Mouse (Mus musculus) liver, adult 2 months (tissue): Measurements from ENCODE around the gene Etv1. TPM values are rescaled to one million over a fixed set of nuclear protein-coding genes. Genes with fewer than 3 reads are reported as not detected.
A peak's percentile ranks its signal among the peaks of the same experiment; 100 is the strongest.

Experiments used
- DNase-seq: peaks from one replicate; pipeline ENCODE4 v3.0.0-alpha.2; 2011; ENCODE audit warnings: low read depth, low spot score; ENCODE audit errors: extremely low read depth
- H3K27ac ChIP-seq: fragments of 200-500 bp; replicated peaks from 2 replicates; pipeline ENCODE4 v1.5.1; 2012; ENCODE audit warnings: low read depth, mild to moderate bottlenecking, control low read depth, inconsistent platforms, low read length; ENCODE audit not compliant: insufficient read depth
- H3K27me3 ChIP-seq: fragments of 200-500 bp; 2 replicates; pipeline ENCODE4 v1.6.1; 2012; ENCODE audit warnings: mild to moderate bottlenecking, moderate library complexity, low read length, inconsistent platforms; ENCODE audit not compliant: control insufficient read depth, insufficient read depth
- H3K36me3 ChIP-seq: fragments of 200-500 bp; 2 replicates; pipeline ENCODE4 v1.6.1; 2012; ENCODE audit warnings: low read length, inconsistent platforms; ENCODE audit not compliant: control insufficient read depth, insufficient read depth
- H3K4me1 ChIP-seq: fragments of 200-500 bp; 2 replicates; pipeline ENCODE4 v1.6.1; 2011; ENCODE audit warnings: low read length; ENCODE audit not compliant: control insufficient read depth, insufficient read depth
- H3K4me3 ChIP-seq: fragments of 200-500 bp; 2 replicates; pipeline ENCODE4 v1.5.1; 2011; ENCODE audit warnings: low read depth, mild to moderate bottlenecking, control low read depth, low read length, moderate library complexity; ENCODE audit not compliant: insufficient read depth
- H3K79me2 ChIP-seq: fragments of 200-500 bp; 2 replicates; pipeline ENCODE4 v1.6.1; 2012; ENCODE audit warnings: inconsistent platforms, mild to moderate bottlenecking, low read length, moderate library complexity; ENCODE audit not compliant: control insufficient read depth, insufficient read depth
- H3K9ac ChIP-seq: fragments of 200-500 bp; 2 replicates; pipeline ENCODE4 v1.6.1; 2012; ENCODE audit warnings: low read depth, mild to moderate bottlenecking, control low read depth, inconsistent platforms, low read length
- CTCF ChIP-seq: fragments of 200-500 bp; IDR thresholded peaks from 2 replicates; pipeline ENCODE4 v1.5.1; 2011; ENCODE audit warnings: low read depth, low read length, control low read depth
- POLR2A ChIP-seq: fragments of 200-500 bp; IDR thresholded peaks from 2 replicates; pipeline ENCODE4 v1.6.1; 2011; ENCODE audit warnings: low read length, control low read depth; ENCODE audit not compliant: insufficient read depth; ENCODE audit errors: extremely low read depth
- WGBS: fragments of 180-500 bp; shearing (Covaris S2); methylation state at CpG from one replicate; pipeline ENCODE4 v1.1.7; 2018; 5-methylcytosine and 5-hydroxymethylcytosine counted together
- polyA plus RNA-seq: library from polyadenylated mRNA; depleted of rRNA; stranded (reverse); fragments of >200 nt; gene quantifications from 2 replicates; pipeline ENCODE4 v1.2.3, GENCODE M21; 2012
- total RNA-seq: library from RNA; depleted of rRNA; stranded (reverse); fragments of >200 nt; gene quantifications from 2 replicates; pipeline ENCODE4 v1.2.3, GENCODE M21; 2014

Etv1 gene
- total and polyA plus RNA-seq, 2 experiments, result 0.23 to 0.83 TPM

DNA sequence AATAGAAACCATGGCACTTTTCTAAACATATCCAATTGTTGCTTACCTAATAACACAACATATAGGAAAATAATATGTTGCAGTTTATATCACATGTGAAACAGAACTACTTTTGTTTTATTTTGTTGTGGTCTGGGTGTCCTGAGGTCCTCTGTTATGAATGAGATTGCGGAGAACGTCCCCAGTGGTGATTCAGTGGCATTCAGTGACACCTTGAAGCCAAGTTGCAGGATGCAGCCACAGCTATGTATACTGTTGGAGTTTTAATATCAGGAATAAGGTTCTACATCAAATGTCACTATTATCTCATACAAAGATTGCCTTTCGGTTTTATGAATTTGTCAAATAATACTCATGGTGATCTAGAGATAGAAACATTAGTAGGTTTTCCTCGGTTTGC lies 7.4 kb downstream of the Etv1 start:
- Histone ChIP-seq H3K27me3 (no peaks in the 10 kb centered on the region), H3K4me1 (no peaks in the 10 kb centered on the region), H3K36me3 (no peaks in the 10 kb centered on the region), H3K9ac (no peak overlapping the region), H3K79me2 (no peaks in the 10 kb centered on the region), H3K27ac (no peak overlapping the region), H3K4me3 (no peak overlapping the region)
- DNase-seq, result no peak
- WGBS, result 88% methylated on average over 4 of the region's 4 CpGs
- TF ChIP-seq POLR2A, result no peak
- TF ChIP-seq CTCF, result no peak

DNA sequence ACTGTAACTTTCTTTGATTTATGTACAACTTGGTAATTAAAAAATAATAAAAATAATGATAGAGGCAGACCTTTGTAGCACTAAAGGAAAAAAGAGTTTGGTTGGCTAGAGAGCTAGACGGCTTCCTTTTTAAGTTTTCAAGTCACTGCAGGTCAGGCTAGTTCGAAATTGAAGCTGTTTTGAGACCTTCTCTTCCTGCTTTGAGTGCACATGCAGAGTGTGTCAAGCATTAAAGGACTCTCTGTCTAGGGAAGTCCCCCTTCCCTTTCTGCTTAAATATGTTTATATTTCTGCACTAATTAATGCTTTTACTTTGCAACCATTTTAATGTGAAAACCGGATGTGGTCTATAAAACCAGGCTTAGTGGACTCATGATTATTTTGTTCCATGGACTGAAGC lies 8.5 kb downstream of the Etv1 start:
- no peak for TF ChIP-seq CTCF
- no peak for TF ChIP-seq POLR2A
- no peaks in the 10 kb centered on the region for H3K36me3 ChIP-seq
- H3K79me2 ChIP-seq, result no peaks in the 10 kb centered on the region
- no peak overlapping the region for H3K27ac ChIP-seq
- H3K4me3 ChIP-seq, result no peak overlapping the region
- peak; percentile 9 for DNase-seq
- H3K27me3 ChIP-seq, result no peaks in the 10 kb centered on the region
- 60% methylated on average over 3 of the region's 3 CpGs for WGBS
- H3K4me1 ChIP-seq, result no peaks in the 10 kb centered on the region
- H3K9ac ChIP-seq, result no peak overlapping the region

DNA sequence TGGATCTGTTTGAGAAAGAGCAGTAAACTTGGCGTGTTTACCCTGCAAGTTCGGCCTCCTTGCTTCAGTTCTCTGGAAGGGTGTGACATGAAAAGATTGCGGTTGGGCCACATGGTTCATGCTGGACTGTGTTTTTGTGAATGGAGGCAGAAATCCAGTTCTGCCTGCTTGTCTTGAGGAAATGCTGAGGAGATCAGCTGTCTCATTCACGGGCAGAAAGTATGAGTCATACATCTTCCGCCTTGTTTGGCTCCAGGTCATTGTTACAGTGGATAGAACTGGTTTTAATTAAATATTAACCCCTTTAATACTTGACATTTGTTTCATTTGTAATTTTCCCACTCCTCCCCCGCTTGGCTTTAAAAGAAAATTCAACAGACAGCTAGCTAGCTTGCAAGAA lies 9.4 kb downstream of the Etv1 start:
- H3K9ac ChIP-seq, result no peak overlapping the region

DNA sequence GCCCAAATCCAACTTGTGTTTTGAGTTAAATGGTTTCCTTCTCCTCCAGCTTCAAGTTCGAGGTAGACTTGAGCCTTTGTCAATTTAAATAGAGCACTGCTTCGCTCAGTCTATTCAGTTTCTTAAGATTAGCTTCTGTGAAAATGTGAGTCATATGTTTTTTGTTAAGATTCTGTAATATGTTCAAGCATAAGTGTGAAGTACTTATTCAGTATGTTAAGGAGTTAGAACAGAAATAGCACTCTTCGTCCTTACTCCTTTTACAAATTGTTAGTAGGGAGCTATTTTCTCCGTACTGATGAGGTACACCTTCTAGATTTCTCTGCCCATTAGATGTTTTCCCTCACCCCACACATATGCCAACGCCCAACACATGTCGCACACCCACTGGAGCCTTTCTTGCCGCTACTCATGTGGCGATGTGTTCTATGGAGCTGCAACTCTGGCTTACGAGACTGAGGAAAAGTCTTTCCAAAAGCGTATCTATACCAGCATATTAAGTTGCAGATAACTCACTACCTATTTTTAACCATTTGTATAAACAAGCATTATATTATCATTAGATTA lies 10.7 kb downstream of the Etv1 start:
- Histone ChIP-seq H3K79me2 (no peaks in the 10 kb centered on the region), H3K36me3 (no peaks in the 10 kb centered on the region), H3K4me1 (no peaks in the 10 kb centered on the region), H3K27me3 (no peaks in the 10 kb centered on the region), H3K27ac (no peak overlapping the region), H3K9ac (no peak overlapping the region), H3K4me3 (no peak overlapping the region)
- 93% methylated on average over 10 of the region's 10 CpGs for WGBS
- no peak for TF ChIP-seq CTCF
- no peak for TF ChIP-seq POLR2A
- no peak for DNase-seq

More for the DNA sequence above, 9.4 kb downstream of the Etv1 start:
- WGBS, result 59% methylated on average over 6 of the region's 6 CpGs
- Histone ChIP-seq H3K79me2 (no peaks in the 10 kb centered on the region), H3K4me3 (no peak overlapping the region), H3K27ac (no peak overlapping the region), H3K27me3 (no peaks in the 10 kb centered on the region), H3K36me3 (no peaks in the 10 kb centered on the region), H3K4me1 (no peaks in the 10 kb centered on the region)
- TF ChIP-seq POLR2A (no peak), CTCF (no peak)
- DNase-seq, result peak; percentile 39

DNA sequence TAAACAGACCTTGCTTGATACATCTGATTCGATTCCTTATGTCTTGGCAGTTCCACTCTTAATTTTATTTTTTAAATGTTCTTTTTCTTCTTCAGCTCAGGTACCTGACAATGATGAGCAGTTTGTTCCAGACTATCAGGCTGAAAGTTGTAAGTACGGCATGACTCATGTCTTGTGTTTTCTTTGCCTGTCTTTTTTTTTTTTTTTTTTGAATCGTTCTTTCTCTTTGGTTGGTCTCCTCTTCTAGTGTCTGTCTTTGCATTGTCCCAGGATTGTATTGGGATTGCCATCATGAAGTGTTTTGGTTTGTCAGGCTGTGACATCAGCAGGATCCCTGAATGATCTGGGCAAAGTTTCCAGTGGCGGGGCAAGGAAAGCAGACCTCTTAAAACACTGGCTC lies 13.9 kb downstream of the Etv1 start:
- no peaks in the 10 kb centered on the region for H3K27me3 ChIP-seq
- no peaks in the 10 kb centered on the region for H3K36me3 ChIP-seq
- 72% methylated on average over 4 of the region's 4 CpGs for whole genome bisulfite sequencing
- no peak overlapping the region for H3K4me3 ChIP-seq
- no peak for DNase-seq
- H3K9ac ChIP-seq, result no peak overlapping the region
- H3K4me1 ChIP-seq, result no peaks in the 10 kb centered on the region
- H3K79me2 ChIP-seq, result no peaks in the 10 kb centered on the region
- no peak overlapping the region for H3K27ac ChIP-seq
- TF ChIP-seq POLR2A (no peak), CTCF (no peak)

DNA sequence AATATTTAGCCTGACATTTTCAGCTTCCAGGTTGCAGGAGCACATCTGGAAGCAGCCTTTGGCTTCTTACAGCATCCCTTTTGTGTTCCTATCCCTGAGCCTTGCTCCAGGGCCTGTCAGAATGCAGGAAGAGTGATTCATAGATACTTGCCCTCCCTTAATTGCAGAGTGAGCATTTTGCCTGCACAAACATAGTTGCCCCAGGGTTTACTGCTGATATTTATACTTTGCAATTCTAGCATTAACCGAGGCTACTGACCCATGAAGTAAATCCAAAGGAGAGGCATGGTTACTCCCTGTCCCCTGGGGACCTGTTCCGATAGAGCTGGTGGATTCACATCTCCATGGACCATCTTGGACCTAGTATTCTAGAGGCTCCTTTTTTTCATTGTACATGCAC lies 14.5 kb downstream of the Etv1 start:
- Histone ChIP-seq H3K9ac (no peak overlapping the region), H3K4me1 (no peaks in the 10 kb centered on the region), H3K36me3 (no peaks in the 10 kb centered on the region), H3K27me3 (no peaks in the 10 kb centered on the region), H3K27ac (no peak overlapping the region), H3K79me2 (no peaks in the 10 kb centered on the region), H3K4me3 (no peak overlapping the region)
- no peak for DNase-seq
- 80% methylated on average over 2 of the region's 2 CpGs for WGBS
- no peak for TF ChIP-seq CTCF
